Mouse (Mus musculus) neural tube, embryonic 14.5 days (tissue): Measurements from ENCODE around the gene Mpped2. TPM values are rescaled to one million over a fixed set of nuclear protein-coding genes. Genes with fewer than 3 reads are reported as not detected.

Experiments used
- ATAC-seq: fragments of 200-750 bp; cut with Nextera tagmentation; 2 replicates; pipeline ENCODE4 v1.8.0; 2017; ENCODE audit warnings: low read depth, mild to moderate bottlenecking, moderate TSS enrichment, moderate library complexity
- H3K27ac ChIP-seq: fragments of 300-500 bp; sonication (generic); 2 replicates; pipeline ENCODE4 v1.5.1; 2014; ENCODE audit warnings: low read depth, mild to moderate bottlenecking, control low read depth, low read length, moderate library complexity, mixed read lengths
- H3K27me3 ChIP-seq: fragments of 300-500 bp; sonication (generic); 2 replicates; pipeline ENCODE4 v1.6.1; 2014; ENCODE audit warnings: low read length; ENCODE audit not compliant: control insufficient read depth, insufficient read depth
- H3K36me3 ChIP-seq: fragments of 300-500 bp; sonication (generic); 2 replicates; pipeline ENCODE4 v1.6.1; 2014; ENCODE audit warnings: low read length, mixed read lengths; ENCODE audit not compliant: control insufficient read depth, insufficient read depth
- H3K4me1 ChIP-seq: fragments of 300-500 bp; sonication (generic); 2 replicates; pipeline ENCODE4 v1.6.1; 2014; ENCODE audit warnings: low read length; ENCODE audit not compliant: control insufficient read depth, insufficient read depth
- H3K4me2 ChIP-seq: fragments of 300-500 bp; sonication (generic); 2 replicates; pipeline ENCODE4 v1.6.1; 2014; ENCODE audit warnings: mild to moderate bottlenecking, low read depth, low read length, control low read depth
- H3K4me3 ChIP-seq: fragments of 300-500 bp; sonication (generic); 2 replicates; pipeline ENCODE4 v1.5.1; 2014; ENCODE audit warnings: low read depth, low read length, control low read depth, mixed read lengths
- H3K9ac ChIP-seq: fragments of 300-500 bp; sonication (generic); replicated peaks from 2 replicates; pipeline ENCODE4 v1.6.1; 2014; ENCODE audit warnings: low read depth, mild to moderate bottlenecking, control low read depth, low read length, mixed read lengths
- H3K9me3 ChIP-seq: fragments of 300-500 bp; sonication (generic); 2 replicates; pipeline ENCODE4 v1.6.1; 2016; ENCODE audit warnings: low read length; ENCODE audit not compliant: control insufficient read depth
- WGBS: fragments of 180-500 bp; shearing (Covaris S2); extraction: QIAGEN DNeasy Blood & Tissue Kit; methylation state at CpG from one replicate; pipeline ENCODE4 v1.1.7; 2014; 5-methylcytosine and 5-hydroxymethylcytosine counted together
- polyA plus RNA-seq: library from polyadenylated mRNA; unstranded; fragments of >200 nt; fragmentation: Nextera tagmentation; extraction: Ambion mirVana; gene quantifications from 2 replicates; pipeline ENCODE4 v1.2.1, GENCODE M21; 2014

Gene Mpped2
- polyA plus RNA-seq, 1 experiment from 2014 or later, result 239 TPM

DNA sequence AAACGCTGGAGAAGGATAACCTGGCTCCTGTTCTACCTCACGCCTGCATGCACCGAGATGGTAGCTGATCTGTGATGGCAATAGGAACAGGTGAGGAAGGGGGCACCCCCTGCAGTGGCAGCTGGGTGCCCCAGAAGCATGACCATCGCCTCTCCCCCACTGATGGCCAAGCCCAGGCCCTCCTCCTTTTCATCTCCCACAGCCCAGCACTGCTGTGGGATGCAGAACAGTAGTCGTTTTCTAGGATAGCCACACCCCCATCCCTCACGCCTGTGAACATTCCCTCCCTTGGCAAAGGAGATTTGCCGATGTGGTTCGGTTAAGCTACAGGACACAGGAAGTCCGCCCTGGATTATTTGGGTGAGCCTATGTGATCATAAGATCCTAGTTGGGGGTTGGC lies 151.1 kb downstream of the Mpped2 start:
- H3K9ac ChIP-seq, result no peak overlapping the region
- no peaks in the 10 kb centered on the region for H3K27me3 ChIP-seq
- H3K9me3 ChIP-seq, result no peaks in the 10 kb centered on the region
- H3K4me3 ChIP-seq, result no peak overlapping the region
- no peaks in the 10 kb centered on the region for H3K4me1 ChIP-seq
- WGBS, result 65% methylated on average over 9 of the region's 9 CpGs
- ATAC-seq, result peak; percentile 31; the same call in 1 of the 2 replicates
- no peaks in the 10 kb centered on the region for H3K36me3 ChIP-seq
- no peak overlapping the region for H3K4me2 ChIP-seq
- H3K27ac ChIP-seq, result no peak overlapping the region

DNA sequence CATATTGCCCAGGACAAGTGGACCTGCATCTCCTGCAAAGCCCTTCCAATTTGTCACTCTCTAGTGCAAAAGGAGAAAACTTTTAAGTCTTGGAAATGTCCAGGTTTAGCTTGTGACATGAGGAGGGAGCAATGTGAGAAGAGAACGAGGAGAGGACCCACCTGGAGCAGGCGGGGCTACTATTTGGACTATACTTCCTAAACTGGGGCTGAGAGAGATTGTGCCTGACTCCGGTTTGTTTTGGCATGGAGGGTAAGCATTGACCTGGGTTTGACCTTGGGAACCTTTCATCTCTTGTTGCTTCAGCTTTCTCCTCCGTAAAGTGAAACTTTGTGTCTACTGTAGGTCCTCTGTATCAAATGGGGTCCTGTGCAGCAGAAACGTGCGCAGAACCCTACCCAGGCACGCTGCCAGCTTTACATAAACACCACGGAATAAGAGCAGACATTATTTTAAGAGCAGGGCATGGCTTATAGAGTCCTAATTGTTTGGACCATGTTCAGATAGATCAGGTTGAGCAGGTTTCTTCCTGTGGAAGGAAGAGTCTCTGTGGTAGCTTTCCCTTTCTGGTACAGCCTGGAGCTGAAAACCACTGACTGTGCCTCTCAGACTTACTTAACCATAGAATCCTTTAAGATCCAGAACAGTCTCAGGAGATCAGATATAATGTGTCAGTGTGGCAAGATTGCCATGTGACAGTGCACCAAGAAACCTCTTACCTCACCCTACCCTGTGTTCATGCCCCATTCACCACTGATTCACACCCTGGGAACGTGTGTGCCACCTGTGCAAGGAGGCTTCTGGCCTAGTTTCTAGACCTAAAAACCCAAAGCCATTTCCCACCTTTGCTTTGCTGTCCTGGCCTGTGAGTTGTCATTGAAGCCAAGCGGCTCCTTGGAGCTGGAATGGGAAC lies 152.0 kb downstream of the Mpped2 start:
- no peak overlapping the region for H3K9ac ChIP-seq
- 69% methylated on average over 10 of the region's 10 CpGs for WGBS
- peak overlapping the region; percentile 22; the same call in 1 of the 2 replicates for H3K27ac ChIP-seq
- no peaks in the 10 kb centered on the region for H3K36me3 ChIP-seq
- no peak for ATAC-seq
- no peaks in the 10 kb centered on the region for H3K4me1 ChIP-seq
- no peaks in the 10 kb centered on the region for H3K9me3 ChIP-seq
- H3K4me3 ChIP-seq, result no peak overlapping the region
- no peaks in the 10 kb centered on the region for H3K27me3 ChIP-seq
- no peak overlapping the region for H3K4me2 ChIP-seq

- no peaks in the 10 kb centered on the region for H3K36me3 ChIP-seq
- no peaks in the 10 kb centered on the region for H3K27me3 ChIP-seq
- H3K4me2 ChIP-seq, result no peak overlapping the region
- no peak overlapping the region for H3K4me3 ChIP-seq
- no peak overlapping the region for H3K27ac ChIP-seq
- no peaks in the 10 kb centered on the region for H3K4me1 ChIP-seq
- ATAC-seq, result no peak
- no peak overlapping the region for H3K9ac ChIP-seq
- WGBS, result 52% methylated on average over 4 of the region's 4 CpGs
- no peaks in the 10 kb centered on the region for H3K9me3 ChIP-seq
Measured at GRCm38 (mm10) chr2:106846511-106846910, 153.4 kb downstream of the Mpped2 start.

DNA sequence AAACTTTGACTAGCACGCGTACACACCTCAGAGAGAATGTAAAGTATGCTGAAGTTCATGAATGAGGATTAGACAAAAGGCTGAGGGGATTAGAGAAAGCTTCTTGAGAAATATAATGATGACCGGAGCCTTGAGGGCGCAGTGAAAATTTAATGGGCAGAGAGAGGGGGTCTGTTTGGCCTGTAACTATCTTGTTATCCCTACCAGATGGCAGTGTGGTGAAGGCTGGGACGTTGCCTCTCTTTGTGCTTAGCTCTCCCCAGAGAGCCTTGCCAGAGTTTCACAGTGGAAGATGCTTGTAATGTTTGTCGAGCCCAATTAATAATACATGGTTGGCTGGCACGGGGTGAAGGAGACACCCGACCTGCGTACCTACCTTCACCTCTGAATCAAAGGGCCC lies 156.3 kb downstream of the Mpped2 start:
- H3K4me1 ChIP-seq, result no peaks in the 10 kb centered on the region; the same call in 1 of the 2 replicates
- WGBS, result 29% methylated on average over 9 of the region's 9 CpGs
- H3K4me2 ChIP-seq, result no peak overlapping the region
- no peak overlapping the region for H3K27ac ChIP-seq
- no peaks in the 10 kb centered on the region for H3K27me3 ChIP-seq
- H3K4me3 ChIP-seq, result no peak overlapping the region
- no peaks in the 10 kb centered on the region for H3K9me3 ChIP-seq
- H3K9ac ChIP-seq, result no peak overlapping the region
- ATAC-seq, result peak; percentile 9; the same call in 1 of the 2 replicates
- H3K36me3 ChIP-seq, result no peaks in the 10 kb centered on the region

GRCm38 (mm10) chr2:106851515-106851914 lies 158.4 kb downstream of the Mpped2 start:
- Histone ChIP-seq H3K36me3 (no peaks in the 10 kb centered on the region), H3K9ac (no peak overlapping the region), H3K9me3 (no peaks in the 10 kb centered on the region), H3K4me2 (no peak overlapping the region), H3K4me1 (peaks cover 14% of the 10 kb centered on the region), H3K27ac (no peak overlapping the region), H3K4me3 (no peak overlapping the region), H3K27me3 (no peaks in the 10 kb centered on the region)
- WGBS, result 92% methylated on average over 8 of the region's 8 CpGs
- no peak for ATAC-seq

DNA sequence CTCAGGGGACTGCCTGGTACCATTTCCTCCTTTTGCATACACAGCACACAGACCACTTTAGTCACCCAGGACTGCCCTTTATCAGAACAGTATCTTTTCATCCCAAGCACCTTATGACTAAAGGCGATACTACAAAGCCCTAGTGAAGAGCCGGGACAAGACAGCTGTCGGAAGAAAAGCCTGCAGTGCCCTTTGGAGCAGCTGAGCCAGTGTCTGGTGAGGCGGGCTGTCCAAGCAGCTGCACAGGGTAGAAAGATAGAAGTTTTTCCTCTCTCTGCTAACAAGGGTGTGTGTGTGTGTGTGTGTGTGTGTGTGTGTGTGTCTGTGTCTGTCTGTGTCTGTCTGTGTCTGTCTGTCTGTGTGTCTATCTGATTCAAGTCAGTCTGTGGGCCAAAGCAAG lies 161.1 kb downstream of the Mpped2 start:
- Histone ChIP-seq H3K27ac (peak overlapping the region; percentile 7; the same call in 1 of the 2 replicates), H3K36me3 (no peaks in the 10 kb centered on the region), H3K4me2 (no peak overlapping the region), H3K9me3 (no peaks in the 10 kb centered on the region), H3K27me3 (no peaks in the 10 kb centered on the region), H3K4me1 (peaks cover 25% of the 10 kb centered on the region), H3K4me3 (no peak overlapping the region), H3K9ac (no peak overlapping the region)
- WGBS, result 22% methylated on average over 4 of the region's 4 CpGs
- 0 out of 2 replicates have a peak, but pooled peaks have one; percentile 29 for ATAC-seq

GRCm38 (mm10) chr2:106854758-106855157 lies 161.7 kb downstream of the Mpped2 start:
- 0 out of 2 replicates have a peak, but pooled peaks have one; percentile 25 for ATAC-seq
- Histone ChIP-seq H3K4me1 (peaks cover 25% of the 10 kb centered on the region), H3K9me3 (no peaks in the 10 kb centered on the region), H3K27ac (peak overlapping the region; percentile 7; the same call in 1 of the 2 replicates), H3K36me3 (no peaks in the 10 kb centered on the region), H3K4me2 (no peak overlapping the region), H3K27me3 (no peaks in the 10 kb centered on the region), H3K4me3 (no peak overlapping the region), H3K9ac (no peak overlapping the region)
- WGBS, result 9% methylated on average over 8 of the region's 8 CpGs

- no peak overlapping the region for H3K4me2 ChIP-seq
- H3K9me3 ChIP-seq, result no peaks in the 10 kb centered on the region
- no peaks in the 10 kb centered on the region for H3K27me3 ChIP-seq
- H3K36me3 ChIP-seq, result no peaks in the 10 kb centered on the region
- H3K4me1 ChIP-seq, result peaks cover 25% of the 10 kb centered on the region
- no peak overlapping the region for H3K27ac ChIP-seq
- H3K9ac ChIP-seq, result no peak overlapping the region
- no peak overlapping the region for H3K4me3 ChIP-seq
- WGBS, result 27% methylated on average over 13 of the region's 13 CpGs
- ATAC-seq, result no peak
Measured at GRCm38 (mm10) chr2:106855184-106855583, 162.1 kb downstream of the Mpped2 start.

DNA sequence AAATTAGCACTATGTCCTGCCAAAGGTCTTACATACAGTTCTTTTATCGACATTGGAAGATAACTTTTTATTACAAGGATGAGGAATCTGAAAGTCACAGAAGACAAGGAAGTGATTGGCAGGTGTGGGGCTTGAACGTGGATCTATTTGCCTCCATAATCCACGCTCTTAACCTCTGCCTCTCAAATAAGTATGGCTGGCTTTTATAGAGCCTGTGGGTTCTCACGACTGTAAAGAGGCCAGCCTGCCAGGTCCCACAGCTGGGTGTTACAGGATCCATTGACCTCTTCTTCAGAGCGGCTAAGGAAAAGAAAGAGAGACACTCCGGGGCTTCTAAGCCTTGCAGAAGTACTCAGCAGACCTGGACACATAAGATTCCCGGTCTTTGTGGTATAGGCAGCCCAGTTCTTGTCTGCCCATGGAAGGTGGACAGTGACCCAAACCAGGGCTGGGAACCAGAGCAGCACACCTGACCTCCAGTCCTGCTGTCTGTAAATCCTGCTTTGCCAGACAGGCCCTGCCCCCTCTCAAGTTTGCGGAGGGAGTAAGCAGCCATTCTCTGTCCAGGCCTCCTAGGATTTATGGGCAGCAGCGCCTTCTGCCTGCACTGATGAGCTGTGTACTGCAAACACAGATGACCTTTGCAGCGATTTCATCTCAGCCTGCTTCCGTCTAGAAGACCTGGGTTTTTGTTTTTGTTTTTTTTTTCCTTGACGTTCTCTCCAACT lies 162.7 kb downstream of the Mpped2 start:
- 14% methylated on average over 12 of the region's 12 CpGs for WGBS
- no peaks in the 10 kb centered on the region for H3K9me3 ChIP-seq
- H3K27ac ChIP-seq, result no peak overlapping the region
- H3K9ac ChIP-seq, result no peak overlapping the region
- no peak overlapping the region for H3K4me3 ChIP-seq
- H3K4me1 ChIP-seq, result peaks cover 25% of the 10 kb centered on the region
- peak; percentile 58; the same call in 1 of the 2 replicates for ATAC-seq
- no peaks in the 10 kb centered on the region for H3K27me3 ChIP-seq
- no peak overlapping the region for H3K4me2 ChIP-seq
- no peaks in the 10 kb centered on the region for H3K36me3 ChIP-seq
